Mouse (Mus musculus) limb, embryonic 12.5 days (tissue): ENCODE measurements at regions not wholly inside any gene's neighbourhood (a gene's known extent, or its start where the extent isn't known, plus 50 kb on each side); places are given as distances from the start of the nearest gene placed in this dataset.

Experiments
- ATAC-seq: fragments of 200-750 bp; cut with Nextera tagmentation; 2 replicates; pipeline ENCODE4 v1.8.0; 2017; ENCODE audit warnings: low read depth, moderate TSS enrichment; ENCODE audit not compliant: insufficient number of reproducible peaks, insufficient read depth, low FRiP score, low TSS enrichment
- H3K27ac ChIP-seq: fragments of 300-500 bp; sonication (generic); 2 replicates; pipeline ENCODE4 v1.5.1; 2016; ENCODE audit warnings: mild to moderate bottlenecking, moderate library complexity
- H3K27me3 ChIP-seq: fragments of 300-500 bp; sonication (generic); 2 replicates; pipeline ENCODE4 v1.6.1; 2016; ENCODE audit warnings: mild to moderate bottlenecking, moderate library complexity
- H3K36me3 ChIP-seq: fragments of 300-500 bp; sonication (generic); 2 replicates; pipeline ENCODE4 v1.6.1; 2016; ENCODE audit warnings: mild to moderate bottlenecking, moderate library complexity
- H3K4me1 ChIP-seq: fragments of 300-500 bp; sonication (generic); replicated peaks from 2 replicates; pipeline ENCODE4 v1.6.1; 2016
- H3K4me2 ChIP-seq: fragments of 300-500 bp; sonication (generic); 2 replicates; pipeline ENCODE4 v1.6.1; 2016; ENCODE audit warnings: mild to moderate bottlenecking, moderate library complexity
- H3K4me3 ChIP-seq: fragments of 300-500 bp; sonication (generic); replicated peaks from 2 replicates; pipeline ENCODE4 v1.5.1; 2016; ENCODE audit warnings: mild to moderate bottlenecking
- H3K9ac ChIP-seq: fragments of 300-500 bp; sonication (generic); replicated peaks from 2 replicates; pipeline ENCODE4 v1.6.1; 2016; ENCODE audit warnings: mild to moderate bottlenecking, moderate library complexity
- H3K9me3 ChIP-seq: fragments of 300-500 bp; sonication (generic); 2 replicates; pipeline ENCODE4 v1.6.1; 2016; ENCODE audit warnings: mild to moderate bottlenecking, moderate library complexity
- WGBS: fragments of 180-500 bp; shearing (Covaris S2); methylation state at CpG from one replicate; pipeline ENCODE4 v1.1.7; 2016; 5-methylcytosine and 5-hydroxymethylcytosine counted together

GRCm38 (mm10) chr14:24867816-24868215 lies 380.9 kb downstream of the Rps24 start:
- no peak overlapping the region for H3K4me3 ChIP-seq
- no peaks in the 10 kb centered on the region for H3K36me3 ChIP-seq
- no peak overlapping the region for H3K4me2 ChIP-seq
- H3K4me1 ChIP-seq: peaks cover 20% of the 10 kb centered on the region
- no peak for ATAC-seq
- no peak overlapping the region for H3K27ac ChIP-seq
- H3K27me3 ChIP-seq: 0 out of 2 replicates have a peak, but pooled peaks cover 2% of the 10 kb centered on the region
- H3K9ac ChIP-seq: no peak overlapping the region
- 86% methylated on average over 6 of the region's 6 CpGs for WGBS
- no peaks in the 10 kb centered on the region for H3K9me3 ChIP-seq

GRCm38 (mm10) chr14:24868756-24869155 lies 381.8 kb downstream of the Rps24 start:
- Histone ChIP-seq H3K9me3 (no peaks in the 10 kb centered on the region), H3K27me3 (0 out of 2 replicates have a peak, but pooled peaks cover 2% of the 10 kb centered on the region), H3K4me2 (no peak overlapping the region), H3K36me3 (no peaks in the 10 kb centered on the region), H3K9ac (no peak overlapping the region), H3K27ac (no peak overlapping the region), H3K4me1 (peaks cover 13% of the 10 kb centered on the region), H3K4me3 (no peak overlapping the region)
- no peak for ATAC-seq
- 84% methylated on average over 6 of the region's 6 CpGs for WGBS

- Histone ChIP-seq H3K4me3 (no peak overlapping the region), H3K36me3 (no peaks in the 10 kb centered on the region), H3K4me2 (no peak overlapping the region), H3K9me3 (no peaks in the 10 kb centered on the region), H3K27me3 (0 out of 2 replicates have a peak, but pooled peaks cover 2% of the 10 kb centered on the region), H3K9ac (no peak overlapping the region), H3K4me1 (0 out of 2 replicates have a peak, but pooled peaks cover 4% of the 10 kb centered on the region), H3K27ac (no peak overlapping the region)
- no peak for ATAC-seq
- 93% methylated on average over 3 of the region's 3 CpGs for WGBS
These were observed 383.3 kb downstream of the Rps24 start for GRCm38 (mm10) chr14:24870246-24870645.

GRCm38 (mm10) chr14:24871392-24871998 lies 384.6 kb downstream of the Rps24 start:
- Histone ChIP-seq H3K9me3 (no peaks in the 10 kb centered on the region), H3K4me2 (no peak overlapping the region), H3K27ac (no peak overlapping the region), H3K4me1 (peaks cover 11% of the 10 kb centered on the region), H3K27me3 (0 out of 2 replicates have a peak, but pooled peaks cover 2% of the 10 kb centered on the region), H3K9ac (no peak overlapping the region), H3K4me3 (no peak overlapping the region), H3K36me3 (no peaks in the 10 kb centered on the region)
- WGBS: 76% methylated on average over 10 of the region's 10 CpGs
- no peak for ATAC-seq

DNA sequence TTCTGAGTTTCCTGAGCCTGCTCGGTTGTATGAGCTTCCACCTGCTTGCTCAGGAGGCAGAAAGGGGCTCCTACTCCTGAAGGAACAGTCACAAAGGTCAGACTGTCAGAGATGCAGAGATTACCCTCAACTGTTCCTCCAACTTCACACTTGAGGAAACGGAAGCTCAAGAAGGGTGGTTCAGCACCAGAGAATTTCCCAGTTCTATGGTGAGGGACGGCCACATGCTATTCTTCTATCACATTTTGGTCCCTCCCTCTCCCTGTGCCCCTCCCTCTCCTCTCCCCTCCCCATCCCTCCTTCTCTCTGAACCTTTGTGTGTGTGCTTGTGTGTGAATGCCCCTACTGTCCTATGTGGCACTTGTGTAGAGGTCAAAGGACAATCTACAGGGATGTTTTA lies 386.0 kb downstream of the Rps24 start:
- no peak overlapping the region for H3K9ac ChIP-seq
- H3K4me3 ChIP-seq: no peak overlapping the region
- H3K4me1 ChIP-seq: peaks cover 17% of the 10 kb centered on the region
- 0 out of 2 replicates have a peak, but pooled peaks cover 2% of the 10 kb centered on the region for H3K27me3 ChIP-seq
- H3K27ac ChIP-seq: no peak overlapping the region
- ATAC-seq: no peak
- H3K36me3 ChIP-seq: no peaks in the 10 kb centered on the region
- WGBS: 58% methylated on average over 3 of the region's 3 CpGs
- H3K4me2 ChIP-seq: no peak overlapping the region
- no peaks in the 10 kb centered on the region for H3K9me3 ChIP-seq

GRCm38 (mm10) chr14:24873406-24873805 lies 386.5 kb downstream of the Rps24 start:
- Histone ChIP-seq H3K27ac (no peak overlapping the region), H3K4me3 (no peak overlapping the region), H3K4me1 (peaks cover 17% of the 10 kb centered on the region), H3K4me2 (no peak overlapping the region), H3K9me3 (no peaks in the 10 kb centered on the region), H3K36me3 (no peaks in the 10 kb centered on the region), H3K9ac (no peak overlapping the region), H3K27me3 (0 out of 2 replicates have a peak, but pooled peaks cover 2% of the 10 kb centered on the region)
- ATAC-seq: no peak
- WGBS: 96% methylated on average over 3 of the region's 3 CpGs

DNA sequence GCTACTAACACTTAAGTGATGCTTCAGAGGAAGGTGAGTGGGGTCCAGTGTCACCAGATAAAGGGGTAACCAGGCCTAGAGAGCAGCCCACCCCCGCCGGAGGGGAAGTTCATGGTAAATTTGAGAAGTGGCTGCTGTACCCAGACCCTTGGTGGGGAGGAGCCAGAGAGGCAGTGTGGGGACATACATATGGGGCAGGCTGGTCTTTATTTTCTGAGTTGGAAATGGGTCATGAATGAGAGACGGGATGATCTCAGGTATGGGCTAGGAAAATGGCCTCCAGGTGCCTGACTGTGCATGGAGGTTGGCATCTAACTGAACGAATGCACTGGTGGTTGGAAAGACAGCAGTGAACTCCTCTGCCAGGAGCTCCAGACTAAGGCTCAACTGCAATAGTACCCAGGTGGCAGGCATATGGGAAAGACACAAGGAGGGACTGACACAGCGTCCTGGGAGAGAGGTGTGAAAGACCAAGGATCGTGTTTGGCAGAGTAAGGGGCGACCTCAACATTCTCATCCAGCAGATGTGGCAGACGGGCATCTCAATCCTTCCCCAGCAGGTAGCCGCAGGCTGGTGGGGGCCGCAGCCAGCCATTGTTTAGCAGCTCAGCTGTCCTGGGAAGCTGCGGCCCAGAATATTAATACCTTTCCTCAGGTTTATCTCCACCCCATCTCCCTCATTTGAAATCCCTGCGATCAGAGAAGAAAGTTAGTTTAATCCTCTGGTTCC lies 387.7 kb downstream of the Rps24 start:
- no peak overlapping the region for H3K27ac ChIP-seq
- no peak overlapping the region for H3K9ac ChIP-seq
- 61% methylated on average over 12 of the region's 12 CpGs for WGBS
- H3K27me3 ChIP-seq: 0 out of 2 replicates have a peak, but pooled peaks cover under 1% of the 10 kb centered on the region
- H3K4me2 ChIP-seq: no peak overlapping the region
- no peak for ATAC-seq
- H3K4me1 ChIP-seq: peaks cover 17% of the 10 kb centered on the region
- H3K9me3 ChIP-seq: no peaks in the 10 kb centered on the region
- H3K36me3 ChIP-seq: no peaks in the 10 kb centered on the region
- no peak overlapping the region for H3K4me3 ChIP-seq

- Histone ChIP-seq H3K9me3 (no peaks in the 10 kb centered on the region), H3K4me2 (no peak overlapping the region), H3K27ac (no peak overlapping the region), H3K4me3 (no peak overlapping the region), H3K9ac (no peak overlapping the region), H3K36me3 (no peaks in the 10 kb centered on the region), H3K27me3 (no peaks in the 10 kb centered on the region), H3K4me1 (peaks cover 17% of the 10 kb centered on the region)
- 69% methylated on average over 8 of the region's 8 CpGs for WGBS
- no peak for ATAC-seq
These were observed 388.2 kb downstream of the Rps24 start for GRCm38 (mm10) chr14:24875156-24875545.

DNA sequence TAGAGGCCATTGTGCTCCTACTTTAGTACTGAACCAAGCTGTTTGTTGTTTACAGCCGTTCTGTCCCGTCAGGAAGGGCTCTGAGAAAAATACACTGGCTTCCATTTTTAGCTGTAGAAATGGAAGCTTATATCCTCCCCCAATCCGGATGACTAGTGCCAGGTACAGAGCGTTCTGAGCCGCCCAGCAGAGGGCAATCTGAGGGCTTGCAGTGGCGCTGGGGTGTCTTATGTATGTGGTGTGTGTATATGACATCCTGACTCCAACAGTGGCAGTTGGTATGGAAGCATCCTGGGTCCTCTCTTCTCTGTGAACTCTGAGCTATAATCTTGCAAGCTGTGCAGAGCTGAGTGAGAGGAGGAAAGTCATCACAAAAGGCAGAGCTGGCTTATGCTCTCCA lies 389.0 kb downstream of the Rps24 start:
- Histone ChIP-seq H3K9ac (no peak overlapping the region), H3K27me3 (no peaks in the 10 kb centered on the region), H3K36me3 (no peaks in the 10 kb centered on the region), H3K4me1 (peaks cover 17% of the 10 kb centered on the region), H3K9me3 (no peaks in the 10 kb centered on the region), H3K27ac (peak overlapping the region; percentile 37; the same call in 1 of the 2 replicates), H3K4me3 (no peak overlapping the region), H3K4me2 (no peak overlapping the region)
- ATAC-seq: no peak
- WGBS: 71% methylated on average over 6 of the region's 6 CpGs

DNA sequence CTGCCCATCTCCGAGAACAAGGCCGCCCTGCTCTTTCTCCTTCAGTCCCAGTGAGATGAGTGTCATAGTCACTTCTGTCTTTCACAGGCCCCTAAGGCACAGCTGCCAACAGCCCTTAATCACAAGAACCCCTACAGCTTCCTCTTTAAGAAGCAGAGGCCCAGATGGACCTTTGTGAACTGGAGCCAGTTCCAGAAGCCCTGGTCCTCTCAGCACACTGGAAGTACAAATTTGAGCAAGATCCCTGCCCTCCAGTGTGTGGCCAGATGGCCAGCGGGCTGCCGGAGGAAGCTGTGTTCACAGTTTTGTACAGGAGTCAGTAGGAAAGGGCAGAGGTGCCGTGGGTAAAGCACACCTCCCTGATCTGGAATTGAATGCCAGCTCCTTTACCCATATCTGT lies 389.6 kb downstream of the Rps24 start:
- Histone ChIP-seq H3K9me3 (no peaks in the 10 kb centered on the region), H3K27ac (peak overlapping the region; percentile 37; the same call in 1 of the 2 replicates), H3K9ac (no peak overlapping the region), H3K36me3 (no peaks in the 10 kb centered on the region), H3K4me3 (no peak overlapping the region), H3K4me1 (peaks cover 17% of the 10 kb centered on the region), H3K27me3 (no peaks in the 10 kb centered on the region), H3K4me2 (no peak overlapping the region)
- no peak for ATAC-seq
- WGBS: 83% methylated on average over 5 of the region's 5 CpGs

DNA sequence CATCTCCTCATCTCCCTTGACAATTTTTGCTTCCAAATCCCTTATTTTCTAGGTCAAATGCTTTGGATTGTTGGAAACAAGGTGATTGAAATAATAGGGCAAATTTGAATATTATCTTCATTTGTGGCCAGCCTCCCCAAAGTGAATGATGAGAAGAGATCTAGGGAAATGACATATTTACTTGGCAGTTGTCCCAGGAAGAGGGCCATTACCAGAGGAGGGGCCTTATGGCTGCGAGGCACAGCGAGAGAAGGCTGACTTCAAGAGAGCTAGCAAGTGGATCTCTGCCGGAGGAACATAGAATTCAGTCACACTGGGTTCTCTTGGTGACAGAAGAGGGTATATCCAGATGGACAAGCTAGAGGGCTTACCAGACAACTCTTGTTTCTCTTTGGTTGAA lies 390.9 kb downstream of the Rps24 start:
- WGBS: 89% methylated on average over 3 of the region's 3 CpGs
- no peaks in the 10 kb centered on the region for H3K36me3 ChIP-seq
- H3K9ac ChIP-seq: no peak overlapping the region
- no peak overlapping the region for H3K4me3 ChIP-seq
- H3K27ac ChIP-seq: no peak overlapping the region
- peaks cover 15% of the 10 kb centered on the region for H3K4me1 ChIP-seq
- H3K4me2 ChIP-seq: no peak overlapping the region
- no peak for ATAC-seq
- no peaks in the 10 kb centered on the region for H3K27me3 ChIP-seq
- 0 out of 2 replicates have a peak, but pooled peaks cover 3% of the 10 kb centered on the region for H3K9me3 ChIP-seq
